Mouse (Mus musculus) kidney, postnatal 14 days (tissue): ENCODE results near the gene Snrnp25.

Experiments used
- DNase-seq: peaks from one replicate; pipeline ENCODE4 v3.0.0; 2022; ENCODE audit warnings: mixed read lengths

Snrnp25 gene

DNA sequence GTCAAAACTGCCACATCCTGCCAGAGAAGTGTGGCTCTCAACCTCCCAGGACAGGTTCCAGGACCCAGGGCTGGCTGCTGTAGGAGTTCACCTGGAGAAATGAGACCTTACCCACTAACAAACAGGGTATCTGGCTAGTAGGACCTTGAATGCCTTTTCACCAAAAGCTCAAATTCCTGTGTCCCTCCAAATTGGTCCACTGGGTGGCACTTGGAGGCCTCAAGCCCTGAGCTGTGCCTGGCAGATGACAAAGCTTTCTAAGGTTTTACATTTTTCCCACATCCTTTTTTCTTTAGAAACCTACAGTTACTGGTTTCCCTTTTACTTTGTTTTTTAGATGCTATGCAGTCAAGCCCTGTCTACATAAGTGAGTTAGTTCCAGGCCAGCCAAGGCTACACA is 41.9 kb downstream of the Snrnp25 start:
- DNase-seq: no peak

DNA sequence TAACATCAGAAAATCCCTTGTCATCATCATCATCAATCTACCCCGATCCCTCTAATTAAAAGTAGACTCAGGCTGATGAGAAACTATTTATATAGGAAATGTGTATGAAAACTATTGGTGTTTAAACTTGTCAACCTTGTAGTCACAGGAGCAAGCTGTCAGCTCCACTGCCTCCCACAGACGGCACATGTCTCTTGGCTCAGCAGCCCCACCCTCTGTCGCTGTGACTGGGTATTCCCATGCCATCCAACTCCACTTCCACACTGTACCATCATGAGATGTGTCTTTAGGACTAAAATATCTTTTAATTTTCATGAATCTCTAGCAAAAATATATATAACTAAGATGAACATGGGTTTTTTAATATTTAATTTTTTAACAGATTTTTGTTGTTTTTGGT is 43.1 kb downstream of the Snrnp25 start:
- DNase-seq: no peak

DNA sequence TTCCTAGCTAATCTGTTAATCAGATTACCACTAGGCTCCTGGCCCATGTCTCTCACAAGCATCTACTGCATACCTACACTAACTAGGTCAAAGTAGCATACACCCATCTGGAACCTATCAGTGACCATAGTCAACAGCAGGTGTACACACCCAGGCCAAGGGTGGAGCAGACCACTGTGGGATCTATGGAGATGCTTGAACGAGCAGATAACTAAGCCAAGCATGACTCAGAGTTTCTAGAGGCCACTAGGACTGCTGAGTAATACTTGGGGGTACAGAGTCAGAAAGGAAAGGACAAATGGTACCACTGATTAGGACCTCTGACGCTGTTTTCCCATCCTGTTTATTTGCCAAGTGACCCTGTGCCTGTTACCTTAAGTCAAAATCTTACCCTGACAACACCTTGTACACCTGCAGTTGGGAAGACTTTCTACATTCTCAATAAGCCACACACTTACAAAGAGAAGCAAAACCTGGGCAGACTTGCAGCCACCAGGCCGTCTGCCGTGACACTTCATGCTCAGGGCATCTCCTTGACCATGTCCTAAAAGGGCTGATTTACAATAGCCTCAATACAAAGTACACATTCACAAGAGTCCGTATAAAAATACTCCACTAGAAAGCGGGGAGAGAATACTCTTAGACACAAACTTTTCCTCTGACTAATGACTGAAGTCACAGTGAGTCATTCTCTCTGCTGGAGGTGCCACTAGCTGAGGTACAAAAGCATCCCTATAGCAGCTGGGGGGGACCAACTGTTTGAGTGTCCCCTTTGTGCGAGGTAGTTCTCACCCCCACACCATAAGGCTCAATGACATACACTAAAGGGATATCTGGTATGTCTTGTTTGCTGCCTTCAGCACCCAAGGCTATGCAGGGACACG is 45.9 kb downstream of the Snrnp25 start:
- no peak for DNase-seq

DNA sequence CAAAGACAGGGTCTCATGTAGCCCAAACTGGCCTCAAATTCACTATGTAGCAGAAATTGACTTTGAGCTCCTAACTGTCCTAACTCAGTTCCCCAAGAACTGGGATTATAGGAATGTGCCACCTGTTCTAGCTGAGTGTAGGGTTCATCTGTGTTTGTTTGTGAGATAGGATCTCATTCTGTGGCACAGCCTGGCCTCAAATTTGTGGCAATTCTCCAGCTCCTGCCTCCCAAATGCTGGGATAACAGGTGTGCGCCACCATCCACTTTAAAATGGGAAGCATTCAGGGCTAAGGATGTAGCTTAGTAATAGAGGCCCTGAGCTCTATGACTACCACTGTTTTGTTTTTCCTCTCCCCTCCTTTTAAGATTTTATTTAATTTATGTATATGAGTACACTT is 47.9 kb downstream of the Snrnp25 start:
- no peak for DNase-seq

DNA sequence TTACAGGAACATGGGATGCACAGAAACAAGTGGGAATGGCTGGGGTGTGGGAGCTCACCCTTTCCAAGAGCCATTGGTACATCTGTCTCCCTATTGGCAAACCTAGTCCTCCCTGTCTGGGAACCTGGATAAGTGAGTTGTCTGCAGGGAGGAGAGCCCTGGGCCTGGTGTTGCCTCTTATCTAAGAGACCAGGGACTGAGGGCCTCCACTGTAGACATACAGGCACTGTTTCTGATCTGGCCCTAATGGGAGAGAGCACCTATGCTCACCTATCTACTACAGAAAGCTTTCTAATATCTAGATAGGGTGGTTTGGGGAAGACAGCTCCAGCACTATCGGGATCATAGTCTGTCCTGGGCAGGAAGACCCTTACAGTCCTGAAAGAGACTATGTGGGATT is 50.9 kb downstream of the Snrnp25 start:
- no peak for DNase-seq

DNA sequence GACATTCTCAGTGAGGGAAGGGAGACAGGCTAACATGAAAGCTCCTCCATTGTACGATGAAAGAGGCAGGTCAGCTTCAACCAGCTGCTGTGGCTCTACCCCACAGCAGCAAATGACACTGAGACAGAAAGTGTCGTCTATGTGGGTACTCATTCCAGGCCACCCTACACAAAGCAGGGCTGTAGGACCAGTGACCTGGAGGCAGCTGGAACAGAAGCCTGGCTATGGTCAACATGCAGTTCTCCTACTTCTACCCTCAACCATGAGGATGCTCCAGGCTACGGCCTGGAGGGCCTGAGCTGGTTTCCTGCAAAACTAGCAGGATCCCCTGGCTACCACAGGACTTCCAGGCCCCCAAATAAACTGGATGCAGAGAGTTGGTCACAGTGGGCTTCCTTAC is 51.4 kb downstream of the Snrnp25 start:
- DNase-seq: no peak
